Mouse (Mus musculus): ENCODE measurements around the gene Il10ra.

- TF ChIP-seq EP300 (optimal IDR thresholded peaks at IDR 0.05): no peak
- no peak for TF ChIP-seq CTCF (IDR thresholded peaks at IDR 0.05; ENCODE audit: low read depth)
Observed at GRCm38 (mm10) chr9:45247536-45247935, 21.4 kb downstream of the Il10ra start.
